Mouse (Mus musculus): Measurements from ENCODE around the gene 4933415A04Rik.

The 4933415A04Rik gene

DNA sequence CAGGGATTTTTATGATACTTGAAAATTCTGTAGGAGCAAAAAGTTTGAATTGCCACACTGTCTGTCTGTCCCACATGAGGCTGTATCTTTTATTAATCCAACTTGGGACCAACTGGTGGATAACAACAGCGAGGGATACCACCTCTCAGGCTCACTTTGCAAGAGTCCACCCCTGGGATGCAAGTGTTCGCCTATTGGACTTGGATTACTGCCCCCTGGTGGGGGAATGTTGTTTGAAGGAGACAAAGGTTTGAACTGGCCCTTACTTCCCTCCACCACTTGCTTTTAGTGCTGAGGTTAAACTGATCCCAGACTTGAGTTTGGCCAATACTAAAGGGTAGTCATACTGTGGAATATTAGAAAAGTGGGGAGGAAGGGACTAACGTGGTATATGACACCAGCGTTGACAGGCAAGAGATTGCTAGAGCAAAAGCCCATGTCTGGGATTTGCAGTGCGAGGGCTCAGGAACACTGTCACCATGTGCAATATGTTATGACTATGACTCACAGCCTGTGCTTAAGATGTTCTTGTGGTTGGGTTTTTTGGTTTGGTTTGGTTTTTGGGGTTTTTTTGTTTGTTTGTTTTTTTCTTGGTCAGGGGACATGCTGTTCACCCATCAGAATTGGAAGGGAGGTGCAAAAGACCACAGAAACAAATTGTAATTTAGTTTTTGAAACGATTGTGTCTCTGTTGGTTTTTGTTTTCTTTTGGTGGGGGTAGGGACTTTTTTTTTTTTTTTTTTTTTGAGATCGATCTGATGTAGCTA is at the start of gene 4933415A04Rik:
Gene 4933415A04Rik, plus strand, starts transcription at position 717 of the 767 bp plus-strand sequence.
- DNase-seq (ENCODE audit: low read depth, low spot score) = no peak

DNA sequence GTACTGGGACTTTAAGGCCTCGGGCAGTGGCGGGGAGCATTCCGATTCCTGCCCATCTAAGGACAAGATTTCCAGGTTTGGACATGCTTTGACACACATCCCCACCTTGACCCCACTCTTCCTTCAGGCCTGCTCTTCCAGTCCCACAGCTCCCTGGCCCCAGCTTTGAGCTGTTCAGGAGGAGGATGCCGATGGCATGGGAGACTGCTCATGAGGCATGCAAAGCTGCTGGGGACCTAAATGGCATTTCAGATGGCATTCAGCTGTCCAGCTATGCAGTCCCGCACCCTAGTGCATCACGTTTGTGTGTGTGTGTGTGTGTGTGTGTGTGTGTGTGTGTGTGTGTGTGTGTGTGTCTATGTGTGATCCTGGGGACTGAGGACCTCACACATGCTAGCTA is 49.8 kb upstream of the 4933415A04Rik start:
- DNase-seq (ENCODE audit: low read depth, low spot score) = no peak

DNA sequence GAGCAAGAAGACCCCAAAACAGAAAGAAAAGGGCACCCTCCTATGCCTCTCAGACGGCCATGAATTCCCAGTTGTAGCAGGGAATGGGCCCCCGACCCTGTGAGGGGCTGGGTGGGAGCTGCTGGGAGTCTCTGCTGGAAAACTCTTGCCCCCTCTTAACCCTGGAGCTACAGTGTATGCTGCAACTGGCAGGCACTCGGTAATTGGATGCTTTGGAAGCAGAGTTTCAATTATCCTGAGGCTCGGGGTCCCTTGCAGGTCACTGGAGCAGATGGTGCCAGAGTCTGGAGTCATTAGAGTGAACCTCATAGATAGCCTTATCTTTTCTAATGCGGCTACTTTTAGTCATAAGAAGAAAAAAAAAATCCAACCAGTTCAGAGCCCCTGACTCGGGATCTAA is 47.0 kb upstream of the 4933415A04Rik start:
- DNase-seq (ENCODE audit: low read depth, low spot score) = no peak

- DNase-seq (ENCODE audit: low read depth, low spot score) = no peak
These were observed 43.0 kb upstream of the 4933415A04Rik start for GRCm38 (mm10) chr11:43543711-43544466.

GRCm38 (mm10) chr11:43544819-43545218 is 42.0 kb upstream of the 4933415A04Rik start:
- no peak for DNase-seq (ENCODE audit: low read depth, low spot score)

- no peak for DNase-seq (ENCODE audit: low read depth, low spot score)
These were observed 40.9 kb upstream of the 4933415A04Rik start for GRCm38 (mm10) chr11:43545873-43546475.

DNA sequence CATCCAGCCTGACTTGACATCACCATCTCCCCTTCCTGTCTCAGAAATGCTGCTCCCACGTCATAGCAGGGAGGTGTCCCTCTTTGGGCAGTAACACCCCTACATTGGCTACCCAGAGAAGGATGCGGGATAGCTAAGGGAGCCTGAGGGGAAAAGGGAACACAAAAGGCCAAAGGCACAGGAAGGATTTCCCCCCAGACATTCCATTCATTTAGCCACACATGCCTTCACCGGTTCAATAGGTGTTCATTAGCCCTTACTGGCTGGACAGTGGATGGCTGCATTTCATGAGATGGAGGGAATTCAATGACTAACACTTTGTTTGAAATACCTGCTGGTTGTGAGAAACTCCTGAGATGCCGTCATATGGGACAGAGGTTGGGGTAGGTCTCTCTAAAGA is 40.2 kb upstream of the 4933415A04Rik start:
- no peak for DNase-seq (ENCODE audit: low read depth, low spot score)

DNA sequence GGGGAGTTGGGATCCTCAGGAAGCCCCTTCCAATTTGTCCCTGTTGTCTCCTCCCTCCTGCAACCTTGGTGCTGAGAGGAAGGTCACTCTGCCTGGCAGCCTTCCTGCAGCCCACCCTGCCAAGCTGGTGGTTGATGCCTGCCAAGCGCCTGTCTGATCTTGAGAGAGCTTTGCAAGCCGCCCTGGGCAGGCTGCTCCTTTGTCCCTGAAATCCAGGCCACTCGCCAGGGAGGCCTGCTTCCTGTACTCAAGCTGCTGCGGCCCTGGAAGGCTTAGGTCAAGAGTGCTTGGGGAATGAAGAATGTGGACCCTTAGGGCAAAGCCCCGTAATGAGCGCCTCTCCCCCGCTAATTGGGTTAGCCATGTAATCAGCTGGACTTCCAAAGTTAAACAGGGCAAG is 38.7 kb upstream of the 4933415A04Rik start:
- DNase-seq (ENCODE audit: low read depth, low spot score) = no peak

DNA sequence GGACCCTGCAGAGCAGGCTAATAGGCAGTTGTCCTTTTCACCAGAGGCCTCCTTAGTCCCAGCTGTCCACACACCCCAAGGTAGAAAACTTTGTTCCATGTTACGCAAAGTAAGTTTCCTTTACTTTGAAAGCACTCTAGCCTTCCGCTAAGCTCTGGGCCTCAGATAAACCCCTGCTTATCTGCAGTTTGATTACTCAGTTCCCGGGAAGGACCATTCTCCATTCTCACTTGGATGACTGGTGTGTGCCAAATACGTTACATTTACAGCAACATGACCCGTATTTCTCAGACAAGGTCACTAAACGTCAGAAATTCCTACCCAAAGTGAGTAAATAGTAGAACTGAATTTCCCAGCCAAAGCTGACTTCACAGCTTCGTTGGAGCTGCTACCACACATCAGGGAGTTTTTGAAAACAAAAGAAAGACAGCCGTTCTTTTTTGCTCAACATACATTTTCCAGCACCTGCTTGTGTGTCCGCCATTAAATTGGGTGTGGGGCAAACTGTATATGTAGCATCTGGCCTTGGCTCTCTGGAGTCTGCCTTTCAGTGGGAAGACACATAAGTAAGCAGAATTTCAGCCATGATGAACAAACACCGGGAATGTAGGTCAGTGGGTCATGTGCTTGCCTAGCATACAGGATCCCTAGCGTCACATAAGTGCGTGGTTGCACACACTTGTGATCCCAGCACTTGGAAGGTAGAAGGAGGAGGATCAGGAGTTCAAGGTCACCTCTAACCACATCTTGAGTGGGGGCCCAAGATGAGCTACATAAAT is 38.0 kb upstream of the 4933415A04Rik start:
- no peak for DNase-seq (ENCODE audit: low read depth, low spot score)

- DNase-seq (ENCODE audit: low read depth, low spot score) = no peak
These were observed 37.1 kb upstream of the 4933415A04Rik start for GRCm38 (mm10) chr11:43549701-43550100.

GRCm38 (mm10) chr11:43551756-43552155 is 35.1 kb upstream of the 4933415A04Rik start:
- DNase-seq (ENCODE audit: low read depth, low spot score) = no peak

- DNase-seq (ENCODE audit: low read depth, low spot score) = no peak
These were observed 34.2 kb upstream of the 4933415A04Rik start for GRCm38 (mm10) chr11:43552675-43553074.

DNA sequence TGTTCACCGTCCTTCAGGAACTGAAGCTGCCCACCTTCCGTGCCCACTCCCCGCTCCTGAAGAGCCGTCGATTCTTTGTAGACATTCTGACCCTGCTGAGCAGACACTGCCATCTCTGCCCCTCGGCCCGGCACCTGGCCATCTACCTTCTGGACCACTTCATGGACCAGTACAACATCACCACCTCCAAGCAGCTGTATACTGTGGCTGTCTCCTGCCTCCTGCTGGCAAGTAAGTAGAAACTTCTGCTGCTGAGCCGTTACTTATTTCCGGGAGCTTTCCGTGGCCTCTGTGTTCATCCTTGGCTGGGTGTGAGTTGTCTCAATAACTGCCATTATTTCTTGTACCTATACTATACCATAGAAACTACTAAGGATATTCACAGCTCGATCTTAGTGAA is 30.3 kb upstream of the 4933415A04Rik start:
- DNase-seq (ENCODE audit: low read depth, low spot score) = no peak

DNA sequence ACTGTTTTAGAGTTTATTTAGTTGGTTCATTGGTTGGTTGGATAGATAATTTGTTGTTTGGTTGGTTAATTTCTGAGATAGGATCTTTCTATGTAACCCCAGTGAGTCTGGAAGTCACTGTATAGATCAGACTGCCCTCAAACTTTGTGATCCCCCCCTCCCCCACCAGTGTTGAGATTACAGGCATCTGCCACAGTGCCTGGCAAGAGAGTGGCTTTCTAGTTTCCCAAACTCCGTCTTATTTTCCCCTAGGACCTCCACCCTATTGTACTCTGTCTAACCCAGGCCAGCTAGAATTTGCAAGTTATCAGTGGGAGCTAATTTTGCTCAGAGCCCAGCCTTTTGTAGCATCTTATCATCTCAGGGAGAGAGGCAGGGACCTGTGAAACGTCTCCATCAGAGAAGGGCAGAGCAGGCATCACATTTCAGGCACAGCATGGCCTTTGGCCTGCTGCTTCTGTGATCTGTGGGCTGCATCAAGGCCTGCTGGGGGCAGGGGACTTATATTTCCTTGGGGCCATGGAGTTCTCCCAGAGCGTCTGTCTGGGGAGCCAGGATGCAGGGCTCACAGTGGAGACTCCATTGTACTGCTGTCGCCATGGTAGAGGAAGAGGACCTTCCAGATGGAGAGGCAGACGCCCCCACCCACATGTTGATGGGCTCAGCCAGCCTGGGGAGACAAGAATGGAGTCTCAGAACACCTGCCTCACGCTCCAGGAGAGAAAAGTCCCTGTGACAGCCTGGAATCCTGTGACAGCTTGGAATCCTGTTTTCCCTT is 27.1 kb upstream of the 4933415A04Rik start:
- DNase-seq (ENCODE audit: low read depth, low spot score) = no peak

DNA sequence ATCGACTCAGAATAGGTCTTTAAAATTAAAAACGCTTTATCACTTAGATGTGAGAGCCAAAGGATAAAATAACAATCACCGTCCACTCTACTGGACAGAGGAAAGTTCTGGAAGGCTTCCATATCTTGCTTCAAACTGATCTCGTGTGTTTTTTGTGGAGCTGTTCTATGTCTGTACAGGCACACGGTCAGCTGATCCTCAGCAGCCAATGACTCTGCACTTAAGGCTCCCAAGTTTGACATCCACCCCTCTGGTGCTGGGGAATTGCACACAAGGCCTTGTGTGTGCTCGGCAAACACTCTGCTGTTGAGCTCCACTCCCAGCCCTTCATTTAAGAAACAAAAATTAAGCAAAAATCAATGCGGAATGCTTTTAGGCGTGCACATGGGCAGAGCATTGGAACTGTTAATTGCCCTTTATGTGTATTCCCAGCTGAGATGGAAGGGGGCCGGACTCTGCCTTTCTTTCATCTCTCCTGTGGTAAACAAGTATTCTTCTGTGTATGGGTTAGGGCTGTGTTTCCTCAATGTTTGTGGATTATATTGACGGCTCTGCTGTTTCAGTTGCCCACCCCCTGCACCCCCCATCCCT is 23.1 kb upstream of the 4933415A04Rik start:
- DNase-seq (ENCODE audit: low read depth, low spot score) = no peak

GRCm38 (mm10) chr11:43565414-43565813 is 21.4 kb upstream of the 4933415A04Rik start:
- DNase-seq (ENCODE audit: low read depth, low spot score) = no peak

- no peak for DNase-seq (ENCODE audit: low read depth, low spot score)
These were observed 21.0 kb upstream of the 4933415A04Rik start for GRCm38 (mm10) chr11:43565852-43566251.

DNA sequence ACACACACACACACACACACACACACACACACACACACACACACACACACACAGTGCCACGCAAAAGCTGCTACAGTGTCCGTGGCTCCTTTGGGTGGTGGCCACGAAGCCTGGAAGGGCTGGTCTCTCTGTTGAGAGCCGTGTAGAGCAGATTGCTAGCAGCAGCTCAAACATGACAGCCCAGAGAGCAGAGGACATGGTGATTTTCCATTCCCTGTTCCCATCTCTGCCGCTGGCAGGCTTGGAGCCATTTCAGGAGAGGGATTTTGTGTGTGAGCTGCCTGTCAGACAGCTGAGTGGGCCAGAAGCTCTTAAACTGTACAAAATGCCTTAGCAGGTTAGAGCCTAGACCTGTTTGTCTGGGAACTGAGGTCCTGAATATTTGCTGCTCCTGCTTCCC is 20.1 kb upstream of the 4933415A04Rik start:
- DNase-seq (ENCODE audit: low read depth, low spot score) = no peak

- no peak for DNase-seq (ENCODE audit: low read depth, low spot score)
These were observed 18.6 kb upstream of the 4933415A04Rik start for GRCm38 (mm10) chr11:43568263-43568662.

- DNase-seq (ENCODE audit: low read depth, low spot score) = no peak
These were observed 17.7 kb upstream of the 4933415A04Rik start for GRCm38 (mm10) chr11:43569188-43569587.

DNA sequence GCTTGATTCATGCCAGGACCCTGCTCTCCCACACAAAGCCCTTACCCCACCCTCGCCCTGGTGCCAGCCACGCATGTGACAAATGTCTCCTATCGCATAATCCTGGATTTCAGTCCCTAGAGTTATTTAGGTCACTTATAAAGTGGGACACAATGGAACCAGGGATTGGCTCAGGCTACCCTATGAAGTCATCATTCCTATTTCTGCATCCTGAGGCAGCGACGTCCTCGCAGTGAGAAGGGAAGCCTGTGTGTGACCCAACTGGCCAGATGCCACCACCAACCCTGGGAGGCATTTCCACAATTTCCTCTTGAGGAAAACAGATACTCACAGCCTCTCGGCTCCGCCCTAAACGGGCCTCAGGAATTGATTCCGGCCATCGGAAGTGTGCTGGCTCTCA is 17.2 kb upstream of the 4933415A04Rik start:
- no peak for DNase-seq (ENCODE audit: low read depth, low spot score)

Data from c-Kit-negative CD71-positive TER-119-positive erythroid progenitor cells, embryonic 14.5 days (primary cell).